Mouse (Mus musculus): ENCODE results near the gene Pank3.

Gene Pank3

GRCm38 (mm10) chr11:35769188-35769745 is at the start of gene Pank3:
Pank3 (plus strand) TSS chr11:35769484.
- peak; percentile 98 to 99 for DNase-seq (ENCODE audit: low spot score in 2 of 2)

GRCm38 (mm10) chr11:35723876-35724275 is 45.4 kb upstream of the Pank3 start:
- no peak for DNase-seq (ENCODE audit: low spot score in 2 of 2)

- no peak for DNase-seq (ENCODE audit: low spot score in 2 of 2)
Measured at GRCm38 (mm10) chr11:35726341-35726846, 42.9 kb upstream of the Pank3 start.

GRCm38 (mm10) chr11:35728200-35728599 is 41.1 kb upstream of the Pank3 start:
- DNase-seq (ENCODE audit: low spot score in 2 of 2): no peak

- DNase-seq (ENCODE audit: low spot score in 2 of 2): no peak
Measured at GRCm38 (mm10) chr11:35729186-35729585, 40.1 kb upstream of the Pank3 start.

- no peak for DNase-seq (ENCODE audit: low spot score in 2 of 2)
Measured at GRCm38 (mm10) chr11:35732366-35732765, 36.9 kb upstream of the Pank3 start.

- DNase-seq (ENCODE audit: low spot score in 2 of 2): no peak
Measured at GRCm38 (mm10) chr11:35736817-35737216, 32.5 kb upstream of the Pank3 start.

- DNase-seq (ENCODE audit: low spot score in 2 of 2): no peak
Measured at GRCm38 (mm10) chr11:35737262-35737661, 32.0 kb upstream of the Pank3 start.

- no peak for DNase-seq (ENCODE audit: low spot score in 2 of 2)
Measured at GRCm38 (mm10) chr11:35738102-35738501, 31.2 kb upstream of the Pank3 start.

GRCm38 (mm10) chr11:35743586-35743985 is 25.7 kb upstream of the Pank3 start:
- no peak for DNase-seq (ENCODE audit: low spot score in 2 of 2)

GRCm38 (mm10) chr11:35744571-35744970 is 24.7 kb upstream of the Pank3 start:
- DNase-seq (ENCODE audit: low spot score in 2 of 2): no peak

GRCm38 (mm10) chr11:35750578-35750977 is 18.7 kb upstream of the Pank3 start:
- DNase-seq (ENCODE audit: low spot score in 2 of 2): no peak

GRCm38 (mm10) chr11:35754906-35755418 is 14.3 kb upstream of the Pank3 start:
- DNase-seq (ENCODE audit: low spot score in 2 of 2): no peak

GRCm38 (mm10) chr11:35755546-35755945 is 13.7 kb upstream of the Pank3 start:
- no peak for DNase-seq (ENCODE audit: low spot score in 2 of 2)

- no peak for DNase-seq (ENCODE audit: low spot score in 2 of 2)
Measured at GRCm38 (mm10) chr11:35756411-35757303, 12.6 kb upstream of the Pank3 start.

- no peak for DNase-seq (ENCODE audit: low spot score in 2 of 2)
Measured at GRCm38 (mm10) chr11:35760001-35760626, 9.2 kb upstream of the Pank3 start.

- no peak for DNase-seq (ENCODE audit: low spot score in 2 of 2)
Measured at GRCm38 (mm10) chr11:35760627-35761003, 8.7 kb upstream of the Pank3 start.

- no peak for DNase-seq (ENCODE audit: low spot score in 2 of 2)
Measured at GRCm38 (mm10) chr11:35766845-35767244, 2.4 kb upstream of the Pank3 start.

- no peak for DNase-seq (ENCODE audit: low spot score in 2 of 2)
Measured at GRCm38 (mm10) chr11:35769746-35770437, 608 bp downstream of the Pank3 start.

- no peak for DNase-seq (ENCODE audit: low spot score in 2 of 2)
Measured at GRCm38 (mm10) chr11:35770741-35771504, 1.6 kb downstream of the Pank3 start.

GRCm38 (mm10) chr11:35775606-35776005 is 6.3 kb downstream of the Pank3 start:
- no peak for DNase-seq (ENCODE audit: low spot score in 2 of 2)

Data from spleen, postnatal 36 days (tissue).